Mouse (Mus musculus): Measurements from ENCODE around the gene Misp.

Misp gene

DNA sequence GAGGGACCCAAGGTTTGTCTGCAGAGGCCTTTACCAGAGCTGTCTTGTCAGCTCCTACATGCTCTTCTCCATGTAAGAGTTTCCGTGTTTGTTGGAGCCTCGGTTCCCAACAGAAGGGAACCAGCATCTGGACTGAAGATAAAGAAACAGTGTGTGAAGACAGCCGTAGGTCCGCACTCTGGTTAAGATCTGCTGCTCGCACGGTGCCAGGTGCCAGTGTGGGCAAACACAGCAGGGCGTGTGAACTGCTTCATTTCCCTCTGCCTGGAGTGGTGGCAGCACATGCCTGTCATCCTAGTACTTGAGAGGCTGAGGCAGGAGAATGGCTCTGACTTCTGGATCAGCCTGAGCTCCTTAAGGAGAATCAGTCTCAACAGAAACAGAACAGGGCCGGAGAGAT is 51.1 kb downstream of the Misp start:
- no peak for DNase-seq (ENCODE audit: extremely low spot score, low read depth, low spot score)

DNA sequence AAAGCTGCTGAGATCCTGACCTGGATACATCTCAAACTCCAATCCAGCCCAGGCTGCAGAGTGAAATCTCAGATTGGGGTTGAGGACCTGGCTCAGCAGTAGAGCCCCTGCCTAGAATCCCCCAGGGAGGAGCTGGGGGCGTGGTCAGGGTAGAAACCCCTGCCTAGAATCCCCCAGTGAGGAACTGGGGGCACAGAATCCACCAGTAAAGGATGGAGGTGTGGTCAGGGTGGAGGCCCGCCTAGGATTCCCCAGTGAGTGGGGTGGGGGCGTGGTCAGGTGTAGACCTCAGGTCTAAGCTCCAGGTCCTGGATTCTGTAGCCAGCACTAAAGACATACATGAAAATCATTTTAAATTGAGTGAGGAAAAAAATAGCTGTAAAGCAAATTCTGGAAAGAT is 52.1 kb downstream of the Misp start:
- no peak for DNase-seq (ENCODE audit: extremely low spot score, low read depth, low spot score)

DNA sequence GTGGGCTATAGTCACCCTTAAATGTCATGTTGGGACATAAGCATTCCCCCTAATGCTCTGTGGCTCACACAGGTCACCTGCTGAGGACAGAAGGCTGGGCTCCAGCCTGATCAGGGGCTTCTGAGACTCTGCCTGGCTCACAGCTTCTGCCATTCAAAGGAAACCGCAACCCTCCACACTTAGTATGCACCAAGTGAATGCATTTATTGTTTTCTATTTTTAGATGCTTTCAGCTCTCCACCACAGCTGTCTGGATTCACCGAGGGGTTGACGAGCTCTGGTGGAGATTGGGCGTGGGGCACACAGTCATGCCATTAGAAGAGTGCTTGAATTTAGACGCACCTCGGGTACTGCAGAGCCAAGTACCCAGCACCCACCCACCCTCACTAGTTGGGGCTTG is 52.5 kb downstream of the Misp start:
- no peak for DNase-seq (ENCODE audit: extremely low spot score, low read depth, low spot score)

DNA sequence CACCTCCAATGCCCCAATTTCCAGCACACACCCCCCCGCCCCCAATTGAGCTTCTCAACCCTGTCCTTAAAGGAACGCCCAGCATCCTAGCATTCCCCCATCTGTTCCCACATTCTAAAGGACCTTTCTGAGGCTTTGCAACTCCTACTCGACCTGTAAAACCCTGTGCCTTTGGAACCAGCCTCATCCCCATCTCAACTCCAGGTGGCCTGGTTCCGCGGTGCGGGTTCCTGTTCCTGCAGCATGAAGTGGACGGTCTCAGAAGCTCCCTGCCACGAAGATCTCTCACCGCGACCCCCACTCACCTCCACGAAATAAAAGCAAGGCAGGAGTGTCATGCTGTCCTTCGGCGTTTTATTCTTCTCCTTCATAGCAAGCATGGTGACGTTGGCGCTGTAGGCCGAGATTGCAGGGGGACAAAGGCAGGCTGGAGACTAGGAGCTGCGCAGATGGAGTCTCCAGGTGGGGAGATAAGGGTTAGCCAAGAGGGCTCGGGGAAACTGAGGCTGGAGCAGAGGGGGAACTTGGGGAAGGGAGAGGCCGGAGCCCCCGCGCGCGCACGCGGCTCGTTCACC is 53.0 kb downstream of the Misp start:
- DNase-seq (ENCODE audit: extremely low spot score, low read depth, low spot score), result no peak

DNA sequence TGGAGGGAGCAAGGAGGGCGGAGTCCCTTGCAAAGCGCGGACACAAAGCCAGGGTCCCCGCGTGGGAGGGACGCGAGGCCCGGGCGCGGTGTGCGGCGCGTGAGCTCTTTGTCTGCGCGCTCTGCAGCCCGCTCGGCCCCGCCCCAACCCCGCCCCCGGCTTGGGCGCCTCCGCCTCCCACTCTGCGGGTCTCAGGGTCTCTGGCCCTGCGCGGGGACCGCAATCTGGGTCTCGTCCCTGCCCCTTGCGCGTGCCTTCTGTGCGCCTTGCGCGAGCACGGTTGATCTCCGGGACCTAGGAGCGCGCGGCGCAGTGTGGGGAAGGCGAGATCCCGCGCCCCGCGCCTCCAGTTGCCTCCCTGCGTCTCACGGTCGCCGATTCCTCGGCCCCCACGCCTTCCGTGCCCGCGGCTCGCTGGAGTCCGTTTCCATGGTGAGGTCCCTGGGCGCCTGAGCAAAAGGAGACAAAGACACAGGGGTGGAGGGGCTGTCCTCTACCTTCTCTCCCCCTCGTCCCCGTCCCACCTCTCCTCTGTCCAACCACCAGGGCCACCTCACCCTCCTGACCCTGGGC is 53.6 kb downstream of the Misp start, which contains the start of the genes Prtn3 and Plppr3:
TSS of gene Prtn3 (plus strand) at position 187 of the 573 bp plus-strand sequence.
TSS of gene Plppr3 (minus strand) at position 345 of the 573 bp plus-strand sequence.
- DNase-seq (ENCODE audit: extremely low spot score, low read depth, low spot score), result no peak

DNA sequence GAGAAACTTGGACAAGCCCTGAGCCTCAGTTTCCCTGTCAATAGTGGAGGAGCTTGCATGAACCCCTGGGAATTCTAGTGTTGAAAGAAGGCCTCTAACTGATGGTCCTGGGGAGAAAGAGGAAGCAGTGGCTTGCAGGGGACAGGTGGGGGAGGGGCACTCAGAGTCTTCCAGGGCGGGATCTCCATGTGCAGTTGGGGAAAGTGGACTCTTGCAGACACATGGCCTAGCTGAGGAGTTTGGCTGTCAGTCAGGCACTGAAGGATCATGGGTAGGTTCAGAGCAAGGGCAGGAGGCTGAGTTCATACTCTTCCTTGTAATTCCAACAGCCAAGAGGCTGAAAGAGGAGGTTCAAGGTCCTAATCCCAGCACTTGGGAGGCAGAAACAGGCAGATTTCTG is 56.4 kb downstream of the Misp start:
- DNase-seq (ENCODE audit: extremely low spot score, low read depth, low spot score), result no peak

DNA sequence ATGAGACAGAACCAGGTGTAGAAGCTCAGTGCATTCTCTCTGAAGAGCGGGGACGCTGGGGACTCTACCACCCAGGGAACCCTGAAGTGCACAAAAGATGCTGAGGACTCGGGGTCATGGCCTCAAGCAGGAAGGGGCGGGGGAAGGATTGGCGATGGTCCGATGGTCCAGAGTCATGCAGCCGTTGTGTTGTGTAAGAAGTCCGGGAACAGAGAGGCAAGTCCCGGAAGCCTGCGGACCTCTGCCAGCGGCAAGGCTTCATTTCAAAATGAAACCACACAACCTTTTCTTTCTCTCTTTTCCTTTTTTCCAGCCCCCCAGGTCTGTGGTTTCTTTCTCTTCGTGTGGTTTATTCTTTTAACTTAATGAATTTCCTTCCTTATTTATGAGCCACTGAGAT is 57.0 kb downstream of the Misp start:
- no peak for DNase-seq (ENCODE audit: extremely low spot score, low read depth, low spot score)

DNA sequence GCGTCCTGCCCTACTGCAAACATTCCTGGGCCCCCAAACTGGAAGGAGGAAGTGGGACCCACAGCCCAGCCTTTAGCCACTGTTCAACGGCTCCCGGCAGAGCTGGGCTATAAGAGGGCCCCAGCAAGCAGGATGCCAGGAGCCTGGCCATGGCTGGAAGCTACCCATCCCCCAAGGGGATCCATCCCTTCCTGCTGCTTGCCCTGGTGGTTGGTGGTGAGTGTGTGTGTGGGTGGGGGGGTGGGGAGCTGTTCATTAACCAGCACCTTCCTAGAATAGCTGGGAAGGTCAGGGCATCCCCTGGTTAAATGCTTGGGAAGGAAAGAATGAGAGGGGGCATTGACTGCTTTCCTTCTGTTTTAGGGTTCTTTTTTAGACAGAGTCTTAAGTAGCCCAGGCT is 58.7 kb downstream of the Misp start:
- DNase-seq (ENCODE audit: extremely low spot score, low read depth, low spot score), result no peak
